Mouse (Mus musculus) lung, adult 2 months (tissue): ENCODE results near the gene Tas2r143.

Experiments
- CTCF ChIP-seq: fragments of 200-500 bp; IDR thresholded peaks from 2 replicates; pipeline ENCODE4 v1.5.1; 2011; ENCODE audit warnings: mild to moderate bottlenecking, low read length, control low read depth; ENCODE audit not compliant: insufficient read depth
- POLR2A ChIP-seq: fragments of 200-500 bp; IDR thresholded peaks from 2 replicates; pipeline ENCODE4 v1.6.1; 2011; ENCODE audit warnings: low read depth, mild to moderate bottlenecking, control low read depth, low read length, borderline replicate concordance; ENCODE audit errors: extremely low read depth

DNA sequence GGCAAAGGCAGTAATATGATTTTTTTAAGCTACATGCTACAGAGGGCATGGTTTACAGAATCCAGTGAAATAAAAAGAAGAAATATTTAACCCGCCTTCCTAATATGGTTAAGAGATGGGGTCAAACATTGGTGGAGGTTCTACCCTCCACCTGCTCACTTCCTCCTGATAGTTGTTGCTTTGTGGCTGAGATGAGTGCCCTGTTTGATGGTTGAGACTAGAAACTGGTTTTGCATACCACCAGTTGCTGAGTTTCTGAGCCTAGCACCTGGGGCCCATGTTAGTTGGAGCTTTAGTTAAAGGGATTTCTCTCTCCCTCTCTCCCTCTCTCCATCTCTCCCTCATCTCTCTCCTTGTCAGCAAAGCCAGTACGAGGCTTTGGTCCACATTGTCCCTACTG is 47.3 kb downstream of the Tas2r143 start:
- no peak for TF ChIP-seq CTCF
- TF ChIP-seq POLR2A, result no peak
